Mouse (Mus musculus) limb, embryonic 12.5 days (tissue): ENCODE measurements at regions not wholly inside any gene's neighbourhood (a gene's known extent, or its start where the extent isn't known, plus 50 kb on each side); places are given as distances from the start of the nearest gene placed in this dataset.
A peak's percentile ranks its signal among the peaks of the same experiment; 100 is the strongest.

ENCODE experiments used
- ATAC-seq: fragments of 200-750 bp; cut with Nextera tagmentation; 2 replicates; pipeline ENCODE4 v1.8.0; 2017; ENCODE audit warnings: low read depth, moderate TSS enrichment; ENCODE audit not compliant: insufficient number of reproducible peaks, insufficient read depth, low FRiP score, low TSS enrichment
- H3K27ac ChIP-seq: fragments of 300-500 bp; sonication (generic); 2 replicates; pipeline ENCODE4 v1.5.1; 2016; ENCODE audit warnings: mild to moderate bottlenecking, moderate library complexity
- H3K27me3 ChIP-seq: fragments of 300-500 bp; sonication (generic); 2 replicates; pipeline ENCODE4 v1.6.1; 2016; ENCODE audit warnings: mild to moderate bottlenecking, moderate library complexity
- H3K36me3 ChIP-seq: fragments of 300-500 bp; sonication (generic); 2 replicates; pipeline ENCODE4 v1.6.1; 2016; ENCODE audit warnings: mild to moderate bottlenecking, moderate library complexity
- H3K4me1 ChIP-seq: fragments of 300-500 bp; sonication (generic); replicated peaks from 2 replicates; pipeline ENCODE4 v1.6.1; 2016
- H3K4me2 ChIP-seq: fragments of 300-500 bp; sonication (generic); 2 replicates; pipeline ENCODE4 v1.6.1; 2016; ENCODE audit warnings: mild to moderate bottlenecking, moderate library complexity
- H3K4me3 ChIP-seq: fragments of 300-500 bp; sonication (generic); replicated peaks from 2 replicates; pipeline ENCODE4 v1.5.1; 2016; ENCODE audit warnings: mild to moderate bottlenecking
- H3K9ac ChIP-seq: fragments of 300-500 bp; sonication (generic); replicated peaks from 2 replicates; pipeline ENCODE4 v1.6.1; 2016; ENCODE audit warnings: mild to moderate bottlenecking, moderate library complexity
- H3K9me3 ChIP-seq: fragments of 300-500 bp; sonication (generic); 2 replicates; pipeline ENCODE4 v1.6.1; 2016; ENCODE audit warnings: mild to moderate bottlenecking, moderate library complexity
- WGBS: fragments of 180-500 bp; shearing (Covaris S2); methylation state at CpG from one replicate; pipeline ENCODE4 v1.1.7; 2016; 5-methylcytosine and 5-hydroxymethylcytosine counted together

- Histone ChIP-seq H3K4me2 (no peak overlapping the region), H3K36me3 (no peaks in the 10 kb centered on the region), H3K9ac (no peak overlapping the region), H3K4me1 (no peaks in the 10 kb centered on the region), H3K27ac (no peak overlapping the region), H3K9me3 (no peaks in the 10 kb centered on the region), H3K27me3 (no peaks in the 10 kb centered on the region), H3K4me3 (no peak overlapping the region)
- ATAC-seq: no peak
- WGBS: 78% methylated on average over 1 of the region's 1 CpGs
Observed at GRCm38 (mm10) chrX:106985684-106986083, 65.3 kb downstream of the Lpar4 start.

DNA sequence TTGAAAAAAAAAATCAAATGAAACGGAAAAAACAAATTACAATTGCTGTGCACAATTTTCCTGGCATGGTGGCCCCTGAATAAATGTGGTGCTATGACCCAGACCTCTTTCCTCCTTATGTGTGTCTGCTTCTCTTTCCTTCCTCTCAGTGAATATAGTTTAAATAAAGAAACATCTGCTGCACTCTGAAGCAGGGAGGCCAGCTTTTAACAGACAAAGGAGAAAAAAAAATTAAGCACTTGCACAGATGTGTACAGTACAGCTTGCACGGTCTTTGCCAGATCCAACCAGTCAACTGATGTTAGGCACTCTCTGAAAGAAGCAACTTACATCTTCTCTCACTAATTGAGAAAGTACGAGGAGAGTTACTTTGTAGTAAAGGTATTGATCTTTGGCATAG, 66.4 kb downstream of the Lpar4 start:
- no peak for ATAC-seq
- H3K4me3 ChIP-seq: no peak overlapping the region
- no peak overlapping the region for H3K27ac ChIP-seq
- 49% methylated on average over 3 of the region's 3 CpGs for WGBS
- no peaks in the 10 kb centered on the region for H3K27me3 ChIP-seq
- no peaks in the 10 kb centered on the region for H3K9me3 ChIP-seq
- no peak overlapping the region for H3K9ac ChIP-seq
- H3K36me3 ChIP-seq: no peaks in the 10 kb centered on the region
- H3K4me2 ChIP-seq: no peak overlapping the region
- no peaks in the 10 kb centered on the region for H3K4me1 ChIP-seq

DNA sequence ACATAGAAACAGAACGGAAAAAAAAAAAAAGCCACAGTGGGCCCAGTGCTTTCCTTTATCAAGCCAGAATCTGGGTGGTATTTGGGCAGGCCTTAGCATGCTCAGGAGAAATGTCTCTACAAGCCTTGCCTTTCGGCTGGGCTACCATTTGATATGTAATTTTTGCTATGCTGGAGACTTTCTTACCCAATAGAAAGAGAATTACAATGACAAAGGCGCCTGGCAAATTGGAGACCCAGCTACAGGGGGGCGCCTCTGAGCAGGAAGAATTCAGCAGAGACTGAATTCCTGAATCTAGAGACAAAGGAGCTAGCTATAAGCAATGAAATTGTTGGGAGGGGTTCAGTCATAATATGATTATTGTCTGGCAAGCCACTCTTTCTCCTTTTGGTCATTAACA, 67.4 kb downstream of the Lpar4 start:
- WGBS: 48% methylated on average over 4 of the region's 4 CpGs
- Histone ChIP-seq H3K9ac (no peak overlapping the region), H3K27ac (no peak overlapping the region), H3K36me3 (no peaks in the 10 kb centered on the region), H3K4me1 (no peaks in the 10 kb centered on the region), H3K27me3 (no peaks in the 10 kb centered on the region), H3K4me3 (no peak overlapping the region), H3K4me2 (no peak overlapping the region), H3K9me3 (no peaks in the 10 kb centered on the region)
- ATAC-seq: no peak

- H3K4me3 ChIP-seq: no peak overlapping the region
- no peak overlapping the region for H3K27ac ChIP-seq
- no peaks in the 10 kb centered on the region for H3K9me3 ChIP-seq
- no peaks in the 10 kb centered on the region for H3K36me3 ChIP-seq
- 80% methylated on average over 7 of the region's 7 CpGs for WGBS
- H3K4me2 ChIP-seq: no peak overlapping the region
- no peaks in the 10 kb centered on the region for H3K4me1 ChIP-seq
- no peaks in the 10 kb centered on the region for H3K27me3 ChIP-seq
- H3K9ac ChIP-seq: no peak overlapping the region
- ATAC-seq: no peak
Observed at GRCm38 (mm10) chrX:107004496-107004895, 83.8 kb upstream of the P2ry10 start.

DNA sequence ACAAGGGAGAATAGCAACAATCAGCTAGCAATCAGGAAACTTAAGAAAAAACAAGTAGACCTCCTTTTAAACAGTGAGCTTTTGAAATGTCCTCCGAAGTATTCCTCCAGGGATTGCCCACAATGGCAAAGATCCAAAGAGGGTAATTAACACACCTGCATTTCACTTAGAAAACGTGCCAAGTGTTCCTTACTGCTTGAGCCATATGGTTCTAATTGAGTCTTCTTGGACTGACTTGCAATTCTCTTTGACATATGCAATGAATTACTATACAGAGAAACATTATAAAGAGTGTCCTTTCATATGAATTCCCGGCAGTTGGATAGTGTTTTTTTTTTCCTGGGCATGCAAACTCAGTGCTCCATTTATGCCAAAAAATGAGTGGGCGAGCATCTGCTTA, 79.3 kb upstream of the P2ry10 start:
- no peak overlapping the region for H3K4me3 ChIP-seq
- 0 out of 2 replicates have a peak overlapping the region, but pooled peaks have one; percentile 17 for H3K27ac ChIP-seq
- ATAC-seq: no peak
- no peak overlapping the region for H3K4me2 ChIP-seq
- H3K9ac ChIP-seq: no peak overlapping the region
- 30% methylated on average over 4 of the region's 4 CpGs for WGBS
- H3K36me3 ChIP-seq: no peaks in the 10 kb centered on the region
- no peaks in the 10 kb centered on the region for H3K4me1 ChIP-seq
- no peaks in the 10 kb centered on the region for H3K9me3 ChIP-seq
- no peaks in the 10 kb centered on the region for H3K27me3 ChIP-seq

GRCm38 (mm10) chrX:107012615-107013014, 75.7 kb upstream of the P2ry10 start:
- Histone ChIP-seq H3K4me1 (no peaks in the 10 kb centered on the region), H3K36me3 (no peaks in the 10 kb centered on the region), H3K27me3 (no peaks in the 10 kb centered on the region), H3K4me2 (no peak overlapping the region), H3K4me3 (no peak overlapping the region), H3K9ac (no peak overlapping the region), H3K9me3 (no peaks in the 10 kb centered on the region), H3K27ac (no peak overlapping the region)
- no peak for ATAC-seq
- WGBS: 47% methylated on average over 3 of the region's 3 CpGs

DNA sequence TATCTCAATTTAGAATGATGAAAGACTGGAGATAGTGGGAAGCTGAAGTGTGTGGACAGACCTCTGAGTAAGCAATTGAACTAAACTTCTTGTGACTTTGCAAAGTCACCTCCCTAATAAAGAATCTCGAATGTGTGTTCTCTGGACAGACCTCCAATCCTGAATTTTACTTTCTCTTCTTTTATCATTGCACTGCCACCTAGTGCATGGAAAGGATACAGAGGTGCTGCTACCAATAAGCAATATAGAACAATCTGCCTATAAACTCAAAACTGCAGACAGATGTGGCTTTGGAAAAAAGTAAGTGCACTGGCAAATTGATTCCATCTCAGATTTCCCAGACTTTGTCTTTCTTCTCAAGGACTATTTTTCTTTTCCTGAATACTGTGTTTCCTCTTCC, 73.0 kb upstream of the P2ry10 start:
- Histone ChIP-seq H3K27ac (no peak overlapping the region), H3K9me3 (no peaks in the 10 kb centered on the region), H3K4me3 (no peak overlapping the region), H3K36me3 (no peaks in the 10 kb centered on the region), H3K9ac (no peak overlapping the region), H3K4me2 (no peak overlapping the region), H3K27me3 (no peaks in the 10 kb centered on the region), H3K4me1 (no peaks in the 10 kb centered on the region)
- ATAC-seq: no peak
- WGBS: 20% methylated on average over 1 of the region's 1 CpGs

DNA sequence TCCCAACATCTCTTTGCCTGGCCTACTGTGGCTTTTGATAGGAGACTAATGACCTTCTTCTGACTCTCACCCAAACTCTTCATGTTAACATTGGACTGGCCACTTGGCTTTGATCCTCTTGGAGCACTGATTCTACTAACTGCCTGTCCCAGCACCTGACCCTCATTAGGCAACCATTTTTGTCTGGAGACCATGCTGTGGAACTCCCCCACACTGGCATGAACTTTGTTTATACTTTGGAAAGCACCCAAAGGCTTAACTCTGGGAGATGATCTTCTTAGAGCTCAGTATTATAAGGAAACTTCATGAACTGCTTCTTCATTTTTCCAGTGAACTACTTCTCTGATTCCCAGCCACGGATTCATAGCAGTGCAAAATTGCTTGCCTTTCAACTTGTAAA, 56.6 kb upstream of the P2ry10 start:
- Histone ChIP-seq H3K9ac (no peak overlapping the region), H3K4me1 (no peaks in the 10 kb centered on the region), H3K4me2 (no peak overlapping the region), H3K27ac (no peak overlapping the region), H3K36me3 (no peaks in the 10 kb centered on the region), H3K9me3 (no peaks in the 10 kb centered on the region), H3K4me3 (no peak overlapping the region), H3K27me3 (0 out of 2 replicates have a peak, but pooled peaks cover 3% of the 10 kb centered on the region)
- 69% methylated on average over 1 of the region's 1 CpGs for WGBS
- ATAC-seq: no peak

- Histone ChIP-seq H3K27ac (no peak overlapping the region), H3K9me3 (no peaks in the 10 kb centered on the region), H3K9ac (no peak overlapping the region), H3K4me2 (no peak overlapping the region), H3K4me3 (no peak overlapping the region), H3K4me1 (no peaks in the 10 kb centered on the region), H3K27me3 (0 out of 2 replicates have a peak, but pooled peaks cover 3% of the 10 kb centered on the region), H3K36me3 (no peaks in the 10 kb centered on the region)
- no peak for ATAC-seq
- 77% methylated on average over 2 of the region's 2 CpGs for WGBS
Observed at GRCm38 (mm10) chrX:107038041-107038440, 50.3 kb upstream of the P2ry10 start.
